Mouse (Mus musculus) ES-CJ7 (cell line): ENCODE results near the gene Tmprss12.
"Not testable (repeated sequence)": the region's sequence is repeated elsewhere in the genome, so short reads cannot be mapped to it uniquely, and the experiment has no call there.

Experiments used
- DNase-seq: peaks from one replicate; pipeline ENCODE4 v3.0.0; 2011; ENCODE audit warnings: low read depth, low spot score

The Tmprss12 gene

DNA sequence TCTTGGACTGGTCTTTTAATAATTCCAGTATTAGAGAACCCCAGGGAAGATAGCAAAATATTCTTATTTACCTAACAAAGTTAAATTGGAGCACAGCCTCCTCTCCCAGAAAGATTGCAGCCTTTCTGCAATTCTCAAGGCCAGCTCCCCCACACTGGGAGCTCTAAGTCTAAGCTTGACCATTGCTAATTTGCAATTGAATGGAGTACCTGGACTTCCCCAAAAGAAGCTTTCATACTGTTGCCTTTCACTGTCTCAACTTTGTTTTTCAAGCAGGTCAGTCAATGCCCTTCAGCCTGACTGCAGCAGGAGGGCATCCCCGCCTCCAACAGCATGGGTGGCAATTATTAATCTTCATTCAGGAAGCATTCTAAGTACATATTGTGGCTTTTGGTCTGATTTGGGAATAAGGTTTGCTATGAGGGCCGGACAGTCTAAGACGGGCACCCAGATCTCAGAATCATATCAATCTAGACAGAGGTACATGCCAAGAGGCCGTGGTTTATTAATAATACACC lies 6.8 kb upstream of the Tmprss12 start:
- peak; percentile 78 for DNase-seq

DNA sequence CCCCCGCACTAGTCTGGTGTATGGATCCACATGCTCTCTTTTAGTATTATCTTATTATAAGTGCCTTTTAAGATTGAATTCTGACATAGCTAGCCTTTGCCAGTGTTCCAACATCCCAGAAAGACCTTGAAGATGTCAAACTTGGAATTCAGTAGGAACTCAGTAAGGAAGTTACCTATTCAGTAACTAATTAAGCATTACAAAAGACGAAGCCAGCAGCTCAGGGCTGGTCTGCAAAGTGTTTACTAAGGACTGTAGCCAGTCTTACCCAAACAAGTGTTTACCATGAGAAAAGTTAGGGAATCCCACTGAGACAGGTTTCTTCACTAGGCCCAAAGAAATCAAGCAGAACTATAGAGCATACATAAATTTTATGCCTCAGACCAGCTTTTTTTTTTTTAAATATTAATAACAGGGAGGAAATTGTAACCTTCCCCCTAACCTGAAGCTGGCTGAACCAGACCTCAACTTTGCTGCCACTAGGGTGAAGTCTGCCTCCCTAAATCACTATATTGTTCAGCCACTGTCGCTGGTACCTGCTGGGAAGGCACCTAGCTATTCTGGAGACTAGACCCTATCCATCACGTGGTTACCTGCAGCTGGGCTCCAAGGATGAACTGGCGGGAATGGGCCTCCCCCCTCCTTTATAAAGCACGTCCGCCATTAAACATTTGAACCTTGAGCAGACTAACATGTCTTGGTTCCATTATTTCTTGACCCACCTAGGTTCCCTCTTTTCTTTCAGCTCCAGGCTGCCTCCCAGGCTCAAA lies 5.7 kb upstream of the Tmprss12 start:
- peak; percentile 94 for DNase-seq

DNA sequence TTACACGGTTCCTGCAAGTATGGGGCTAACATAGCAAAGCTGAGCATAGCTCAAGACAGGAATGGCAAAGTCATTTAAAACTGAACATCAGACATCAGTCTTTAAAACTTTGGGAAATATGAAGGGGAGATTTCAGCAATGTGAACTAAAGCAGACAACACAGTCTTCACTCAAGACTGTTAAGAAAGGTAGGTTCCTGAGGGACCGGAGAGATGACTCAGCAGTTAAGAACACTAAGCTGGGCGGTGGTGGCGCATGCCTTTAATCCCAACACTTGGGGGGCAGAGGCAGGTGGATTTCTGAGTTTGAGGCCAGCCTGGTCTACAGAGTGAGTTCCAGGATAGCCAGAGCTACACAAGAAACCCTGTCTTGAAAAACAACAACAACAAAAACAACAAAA lies 4.2 kb upstream of the Tmprss12 start:
- no peak for DNase-seq

DNA sequence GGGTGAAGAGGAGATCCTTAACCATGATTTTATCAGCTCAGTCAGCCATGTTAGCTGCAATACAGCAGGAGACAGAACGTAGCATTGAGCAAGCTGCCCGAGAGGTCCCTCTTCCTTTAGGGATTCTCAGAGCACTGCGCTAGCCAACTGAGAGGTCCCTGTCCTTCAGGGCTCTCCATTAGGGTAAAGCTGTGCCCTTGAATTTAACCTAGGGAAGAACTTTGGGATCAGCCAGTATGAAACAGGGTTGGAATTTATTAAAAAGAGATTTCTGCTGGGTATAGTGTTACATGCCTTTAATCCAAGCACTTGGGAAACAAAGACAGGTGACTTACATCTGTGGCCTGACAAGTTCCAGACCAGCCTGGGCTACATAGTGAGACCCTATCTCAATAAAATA lies 3.1 kb upstream of the Tmprss12 start:
- DNase-seq, result no peak

DNA sequence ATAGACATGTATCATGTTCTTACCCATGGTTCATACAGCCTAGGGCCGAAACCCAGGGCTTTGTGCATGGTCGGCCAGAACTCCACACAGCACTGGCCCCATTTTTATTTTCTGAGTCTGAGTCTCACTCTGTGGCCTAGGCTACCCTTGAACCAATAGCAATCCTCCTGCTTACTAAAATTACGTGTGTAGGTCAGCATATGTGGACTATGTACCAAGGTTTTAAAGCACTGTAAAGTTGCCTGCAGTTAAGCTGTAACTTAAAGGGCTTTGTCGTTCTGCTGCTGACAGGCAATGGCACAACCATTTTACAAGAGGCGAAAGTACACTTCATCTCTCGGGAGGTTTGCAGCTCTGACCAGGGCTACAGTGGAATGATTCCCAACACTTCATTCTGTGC lies 8.3 kb downstream of the Tmprss12 start:
- DNase-seq, result no peak

DNA sequence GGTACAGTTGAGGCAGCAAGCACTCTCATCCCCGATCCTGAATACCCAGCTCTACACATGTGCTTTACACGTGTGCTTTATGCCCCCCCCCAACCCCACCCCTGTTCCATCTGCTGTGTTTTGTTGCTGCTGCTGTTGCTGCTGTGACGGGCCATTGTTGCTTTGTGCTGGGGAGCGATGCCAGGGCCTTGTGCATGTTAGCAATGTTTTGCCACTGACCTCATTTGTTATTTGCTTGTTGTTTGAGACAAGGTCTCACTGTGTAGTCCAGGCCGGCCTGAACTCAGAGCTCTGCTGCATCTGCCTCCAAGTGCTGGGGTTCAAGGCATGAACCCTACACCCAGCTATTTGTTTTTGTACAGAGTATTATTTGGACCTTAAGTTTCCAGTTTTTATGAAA lies 10.2 kb downstream of the Tmprss12 start:
- DNase-seq, result no peak

DNA sequence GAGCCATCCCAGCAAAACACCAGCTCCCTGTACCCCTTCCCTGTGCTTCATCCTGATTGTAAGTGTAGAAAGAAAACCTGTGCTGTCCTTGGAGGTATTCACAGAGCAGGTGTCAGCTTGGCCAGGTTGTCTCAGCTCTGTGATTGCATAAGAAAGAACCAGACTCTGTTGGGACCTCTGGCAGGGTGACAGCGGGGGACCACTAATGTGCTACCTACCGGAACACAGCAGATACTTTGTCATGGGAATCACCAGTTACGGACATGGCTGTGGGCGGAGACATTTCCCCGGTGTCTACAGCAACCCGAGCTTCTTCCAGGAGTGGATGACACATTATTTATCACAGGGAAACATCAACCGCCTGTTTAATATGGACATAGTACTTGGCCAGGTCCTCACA lies 11.7 kb downstream of the Tmprss12 start:
- peak; percentile 66 for DNase-seq

DNA sequence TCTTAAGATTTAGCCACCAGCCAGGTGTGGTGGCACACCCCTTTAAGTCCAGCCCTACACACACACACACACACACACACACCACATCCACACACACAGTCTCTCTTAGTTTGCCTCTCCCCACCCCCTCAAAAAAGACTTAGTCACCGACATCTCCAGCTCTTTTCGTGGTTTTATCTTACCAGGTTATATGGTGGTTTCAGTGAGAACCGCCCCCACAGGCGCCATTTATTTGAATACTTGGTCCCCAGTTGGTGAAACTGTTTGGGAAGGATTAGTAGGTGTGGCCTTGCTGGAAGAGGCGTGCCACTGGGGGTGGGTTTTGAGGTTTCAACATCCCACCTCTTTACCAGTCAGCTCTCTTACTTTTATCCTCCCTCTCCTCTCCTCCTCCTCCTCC lies 17.2 kb downstream of the Tmprss12 start:
- DNase-seq, result peak; percentile 27

DNA sequence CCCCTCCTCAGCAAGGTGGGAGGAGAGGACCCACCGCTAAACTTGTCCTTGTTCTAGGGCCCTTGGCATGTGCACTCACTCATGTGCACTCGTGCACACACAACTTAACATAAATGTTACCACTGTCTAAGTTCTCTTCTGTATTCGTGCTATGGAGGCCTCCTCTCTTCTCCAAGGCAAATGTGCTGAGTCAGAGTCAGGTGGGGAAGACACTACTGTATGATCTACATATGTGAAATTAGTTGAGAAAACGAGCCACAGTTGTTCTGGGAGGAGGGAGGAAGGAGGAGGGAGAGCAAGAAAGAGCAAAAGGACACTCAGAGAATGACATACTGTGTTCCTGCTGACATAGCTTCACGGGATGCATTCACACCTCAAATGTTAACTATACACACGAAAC lies 19.9 kb downstream of the Tmprss12 start:
- DNase-seq, result no peak

DNA sequence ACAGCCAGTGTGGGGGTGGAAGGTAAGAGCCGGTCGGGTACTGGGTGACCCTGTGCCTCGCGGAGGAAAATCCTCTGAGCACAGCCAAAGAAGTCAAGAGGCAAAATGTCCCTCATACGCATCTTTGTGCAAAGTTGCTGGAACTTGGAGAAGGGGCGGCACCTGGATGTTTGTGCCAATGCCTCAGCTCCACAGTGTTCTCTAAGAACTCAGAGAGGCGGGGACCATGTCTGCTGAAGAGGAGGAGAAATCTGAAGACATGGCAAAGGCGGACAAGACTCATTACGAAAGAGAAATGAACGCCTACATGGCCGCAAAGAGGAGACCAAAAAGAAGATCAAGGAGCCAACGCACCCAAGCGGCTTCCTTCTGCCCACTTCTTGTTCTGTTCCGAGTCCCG lies 20.9 kb downstream of the Tmprss12 start:
- no peak for DNase-seq

DNA sequence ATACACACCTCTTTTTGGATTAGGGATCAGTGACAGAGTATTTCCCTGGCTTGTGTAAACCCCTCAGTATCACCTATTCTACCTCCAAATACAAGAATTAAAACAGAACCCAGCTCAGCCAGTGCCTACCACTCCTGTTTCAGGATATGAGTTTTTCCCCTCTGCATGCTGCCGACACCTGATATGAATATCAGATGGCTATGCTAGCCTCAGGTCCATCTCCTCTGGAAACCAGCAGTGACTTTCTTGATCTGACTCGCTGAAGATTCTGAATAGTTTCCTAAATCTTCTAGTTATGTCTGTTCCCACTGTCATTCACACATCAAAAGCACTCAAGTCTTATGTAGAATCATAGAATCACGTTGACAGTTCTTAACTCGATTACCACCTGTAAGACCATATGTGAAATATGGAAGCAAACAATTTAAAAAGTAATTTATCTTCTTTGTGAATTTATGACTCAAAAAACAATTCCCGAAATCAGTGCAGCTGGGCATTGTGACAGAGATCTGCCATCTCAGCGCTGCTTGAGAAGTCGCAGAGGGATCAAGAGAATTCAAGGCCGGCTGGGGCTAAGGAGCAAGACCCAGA lies 22.9 kb downstream of the Tmprss12 start:
- no peak for DNase-seq

DNA sequence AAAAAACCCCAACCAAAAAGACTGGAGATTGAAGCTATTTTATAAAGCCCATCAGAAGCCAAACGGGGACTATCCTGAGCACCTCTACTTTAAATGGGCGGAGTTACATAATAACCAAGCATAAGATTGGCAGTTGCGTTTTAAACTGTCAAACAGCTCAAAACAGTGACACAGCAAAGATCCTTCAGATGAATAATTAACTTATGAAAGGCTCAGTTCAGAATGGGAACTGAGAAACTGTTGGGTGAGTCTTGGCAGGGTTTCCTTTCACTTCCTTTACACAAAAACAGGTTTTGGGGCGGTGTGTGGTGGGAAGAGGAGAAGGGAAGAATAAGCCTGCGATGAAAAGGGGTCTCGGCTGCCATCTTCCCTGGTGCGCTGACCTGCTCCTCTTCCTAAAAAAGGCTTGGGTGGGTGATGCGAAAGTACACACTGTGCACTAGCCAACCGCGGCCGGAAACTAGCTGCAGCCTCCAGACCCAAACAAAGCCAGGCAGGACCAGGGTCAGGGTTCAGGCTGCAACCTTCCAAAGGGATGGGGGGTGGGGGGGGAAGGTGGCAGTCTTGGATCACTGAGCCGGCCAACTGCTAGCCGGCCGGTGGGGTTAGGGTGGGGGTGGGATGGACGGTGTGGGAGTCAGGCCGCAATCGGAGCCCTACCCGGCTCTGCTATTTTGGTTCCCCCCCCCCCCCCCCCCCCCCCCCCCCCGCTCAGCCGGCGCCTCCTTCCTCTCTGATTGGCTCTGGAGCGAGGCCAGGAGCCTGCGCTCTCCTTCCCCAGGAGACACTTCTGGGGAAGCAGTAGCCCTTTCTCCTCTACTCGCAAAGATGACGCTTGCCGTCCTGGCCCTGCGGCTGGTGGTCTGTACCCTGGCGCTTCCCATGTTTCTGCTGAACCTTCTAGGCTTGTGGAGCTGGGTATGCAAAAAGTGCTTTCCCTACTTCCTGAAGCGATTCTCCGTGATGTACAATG lies 23.7 kb downstream of the Tmprss12 start, which contains the start of gene Mettl7a1:
TSS of gene Mettl7a1 (plus strand) at position 122 of the 973 bp plus-strand sequence.
- DNase-seq, result peak; percentile 67

DNA sequence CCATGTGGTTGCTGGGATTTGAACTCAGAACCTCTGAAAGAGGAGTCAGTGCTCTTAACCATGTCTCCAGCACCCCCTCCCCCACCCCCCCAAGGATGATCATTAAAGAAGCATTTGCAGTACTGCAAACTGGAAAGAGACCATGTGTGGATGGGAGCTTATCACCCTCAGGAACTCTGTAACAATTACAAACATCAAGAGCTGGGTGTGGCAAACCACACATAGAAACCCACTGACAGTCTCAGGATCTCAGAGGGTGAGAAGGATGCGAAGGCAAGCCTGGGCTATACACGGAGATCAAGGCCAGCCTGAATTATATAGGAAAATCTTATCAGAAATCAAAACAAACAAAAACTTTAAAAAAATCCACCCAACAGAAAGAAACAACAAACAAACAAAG lies 25.6 kb downstream of the Tmprss12 start:
- DNase-seq, result no peak

DNA sequence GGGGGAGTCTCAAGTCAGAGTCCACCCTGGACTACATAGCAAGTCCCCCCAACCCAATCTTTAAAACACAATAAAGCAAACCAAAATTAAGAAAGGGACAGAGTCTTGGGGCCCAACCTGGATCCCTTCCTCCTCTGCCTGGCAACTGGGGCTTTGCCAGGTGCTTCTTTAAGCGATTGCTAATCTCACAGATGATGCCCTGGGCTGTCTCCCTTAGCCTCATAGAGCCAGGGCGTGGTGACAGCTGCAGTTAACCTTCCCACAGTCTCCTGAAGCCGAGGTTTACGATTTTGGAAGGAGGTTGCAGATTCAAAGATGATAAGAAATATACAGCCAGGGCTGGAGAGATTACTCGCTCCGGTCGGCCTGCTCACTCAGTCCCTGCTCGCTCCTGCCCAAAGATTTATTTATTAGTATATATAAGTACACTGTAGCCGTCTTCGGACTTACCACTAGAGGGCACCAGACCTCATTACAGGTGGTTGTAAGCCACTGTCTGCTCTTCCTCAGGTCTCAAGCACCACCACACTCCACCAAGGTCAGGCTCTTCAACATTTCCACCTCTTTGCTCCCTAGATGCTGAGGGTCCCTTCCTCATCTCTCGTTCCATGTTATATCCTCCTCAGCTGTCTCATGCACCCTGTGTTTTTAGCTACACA lies 26.9 kb downstream of the Tmprss12 start:
- DNase-seq, result peak; percentile 82

DNA sequence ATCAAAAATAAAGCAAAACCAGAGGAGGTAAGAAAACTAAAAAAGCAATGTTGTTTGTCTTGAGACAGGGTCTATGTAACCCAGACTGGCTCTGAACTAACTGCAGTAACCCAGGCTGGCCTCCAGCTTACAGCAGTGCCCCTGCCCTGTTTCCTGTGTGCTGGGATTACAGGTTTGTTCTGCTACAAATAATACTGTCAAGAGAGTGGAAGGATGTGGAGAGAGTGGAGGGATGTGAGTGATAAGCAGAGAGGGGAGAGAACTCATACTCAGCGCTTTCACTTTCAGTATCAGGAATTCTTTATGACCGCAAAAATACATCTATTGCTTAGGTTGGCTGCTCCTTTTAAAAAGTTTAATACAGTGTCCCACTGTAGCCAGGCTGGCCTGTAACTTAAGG lies 31.7 kb downstream of the Tmprss12 start:
- no peak for DNase-seq

DNA sequence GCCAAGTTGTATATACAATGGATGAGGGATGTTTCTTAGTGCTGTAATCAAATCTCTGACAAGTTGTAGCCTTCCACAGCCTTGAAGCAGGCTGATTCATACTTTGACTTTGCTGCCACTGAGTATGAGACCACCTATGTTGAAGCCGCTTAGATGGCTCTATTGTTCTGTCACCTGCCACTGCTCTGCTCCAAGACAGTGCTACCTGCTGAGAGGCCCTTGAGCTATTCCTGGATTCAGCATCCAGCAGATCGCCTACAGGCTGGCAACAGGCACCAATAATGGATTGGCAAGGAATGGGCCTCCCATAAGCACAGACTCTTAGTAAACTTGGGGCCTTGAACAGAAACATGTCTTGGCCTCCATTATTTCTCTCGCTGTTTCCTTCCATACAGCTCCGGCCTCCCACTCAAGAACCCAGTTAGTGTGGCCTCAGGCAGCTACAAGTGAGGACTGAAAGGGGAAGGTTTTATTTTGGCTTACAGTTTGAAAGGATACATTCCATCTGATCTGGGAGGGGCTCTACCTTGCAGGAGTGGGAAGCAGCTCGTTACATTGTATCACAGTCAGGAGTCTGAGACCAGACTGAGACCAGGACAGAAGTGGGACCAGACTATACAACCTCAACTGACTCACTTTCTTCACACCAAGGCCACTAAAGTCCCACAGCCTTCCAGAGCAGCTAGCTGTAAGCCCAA lies 34.0 kb downstream of the Tmprss12 start:
- peak; percentile 58 for DNase-seq

DNA sequence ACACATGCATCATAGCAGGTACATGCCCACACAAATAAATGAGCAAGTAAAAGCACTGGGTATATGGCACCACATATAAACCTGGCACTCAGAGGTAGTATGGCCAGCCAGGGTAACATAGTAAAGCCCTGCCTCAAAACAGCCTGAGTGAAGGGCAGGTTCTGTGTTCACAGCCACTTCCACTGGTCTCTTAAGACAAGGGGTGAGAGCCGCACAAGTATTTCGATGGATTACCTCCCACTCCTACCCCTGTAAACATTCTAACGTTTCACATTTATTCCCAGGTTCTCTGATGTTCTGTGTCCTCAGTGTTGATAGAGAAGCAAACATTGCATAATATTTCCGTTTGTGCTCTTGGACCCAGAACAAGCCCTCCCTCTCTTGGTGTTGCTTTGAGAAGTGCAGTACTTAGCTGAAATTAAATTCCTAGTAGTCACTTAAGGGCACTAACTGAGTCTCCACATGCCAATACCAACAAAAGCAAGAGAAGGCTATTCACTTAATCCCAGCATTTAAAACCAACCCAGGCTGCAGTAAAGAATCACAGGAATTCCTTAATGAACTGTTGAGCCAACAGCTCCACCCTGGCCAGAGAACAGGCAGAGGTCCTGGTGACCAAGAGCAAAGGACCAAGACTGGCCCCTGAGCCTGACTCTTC lies 37.5 kb downstream of the Tmprss12 start:
- not testable (repeated sequence) for DNase-seq

DNA sequence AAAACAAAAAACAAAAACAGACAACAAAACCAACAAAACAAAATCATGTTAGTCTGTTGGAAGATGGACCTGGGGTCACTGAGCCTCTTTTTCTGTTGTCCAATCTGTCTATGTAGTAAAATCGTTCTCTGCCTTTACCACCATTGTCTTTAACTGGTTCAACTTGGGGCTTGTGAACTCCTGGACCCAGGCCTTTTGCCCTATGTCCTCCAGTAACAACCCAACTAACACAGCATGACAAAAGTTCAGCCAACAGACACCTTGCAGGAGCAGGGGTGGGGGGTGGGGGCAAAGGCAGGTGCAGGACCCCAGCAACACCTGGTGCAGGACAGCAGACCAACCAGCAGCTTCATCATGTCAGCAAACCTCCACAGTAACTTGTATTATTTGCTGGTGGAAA lies 39.2 kb downstream of the Tmprss12 start:
- DNase-seq, result no peak

DNA sequence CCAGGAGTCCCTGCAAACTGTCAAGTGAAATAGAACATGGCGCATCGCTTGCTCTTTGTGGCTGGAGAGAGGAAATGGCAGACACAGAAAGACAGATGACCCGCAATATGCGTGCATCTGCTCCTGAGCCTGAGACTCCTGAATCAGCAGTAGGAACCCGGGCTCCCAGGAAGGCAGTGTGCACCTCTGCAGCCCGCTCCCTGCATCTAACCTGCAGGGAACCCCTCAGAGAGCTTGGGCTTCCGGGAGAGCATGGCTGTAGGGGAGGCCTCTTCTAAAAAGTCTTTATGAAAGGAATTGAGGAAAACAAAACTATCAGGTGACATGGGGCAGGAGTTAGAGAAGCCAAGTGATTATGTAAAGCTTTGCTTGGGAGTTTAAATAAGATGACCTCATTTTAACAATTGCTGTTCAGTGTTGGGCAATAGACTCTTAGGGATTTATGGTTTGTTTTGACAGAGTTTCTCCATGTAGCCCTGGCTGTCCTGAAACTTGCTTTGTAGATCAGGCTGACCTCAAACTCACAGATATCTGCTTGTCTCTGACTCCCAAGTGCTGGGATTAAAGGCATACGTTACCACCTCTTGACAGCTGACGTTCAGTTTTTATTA lies 39.8 kb downstream of the Tmprss12 start:
- DNase-seq, result no peak

DNA sequence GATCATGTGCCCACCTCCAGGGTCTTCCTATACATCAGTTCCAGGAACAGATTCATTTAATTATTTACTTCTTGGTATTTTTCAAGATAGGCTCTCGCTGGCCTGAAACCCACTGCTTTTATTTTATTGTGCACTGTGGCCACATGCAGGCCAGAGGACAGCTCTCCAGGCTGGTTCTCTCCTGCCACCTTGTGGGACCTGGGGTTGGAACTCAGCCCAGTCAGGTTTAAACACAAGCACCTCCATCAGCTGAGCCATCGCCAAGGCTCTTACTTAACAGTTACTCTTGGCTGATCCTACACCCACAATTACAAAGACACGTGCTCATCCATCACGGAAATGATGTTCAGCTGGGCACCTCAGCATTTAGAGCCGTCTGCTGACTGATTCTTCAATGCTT lies 40.5 kb downstream of the Tmprss12 start:
- DNase-seq, result peak; percentile 63
